Mouse (Mus musculus) layer of hippocampus, postnatal 14 days (tissue): ENCODE data around the gene Ubxn6. TPM values are rescaled to one million over a fixed set of nuclear protein-coding genes. Genes with fewer than 3 reads are reported as not detected.
"Not testable (repeated sequence)": the region's sequence is repeated elsewhere in the genome, so short reads cannot be mapped to it uniquely, and the experiment has no call there.

ENCODE experiments used
- DNase-seq, 2 experiments: peaks; one replicate each; pipeline ENCODE4 v3.0.0; 2021 to 2022; ENCODE audit warnings: low spot score in 2 of 2, mixed read lengths in 1 of 2
- long read RNA-seq, 2 experiments: library from polyadenylated mRNA; stranded (forward); transcript quantifications; one replicate each; pipeline ENCODE4 v2.0.0; 2021
- total RNA-seq, 2 experiments: library from RNA; stranded (reverse); gene quantifications; 2 replicates each; pipeline ENCODE4 v1.2.3; 2021

The Ubxn6 gene
- 10 to 100 TPM; 64.4 to 72.8 TPM for total RNA-seq
- long read RNA-seq, experiment 1, transcript Ubxn6-201 (11 exons, 2,949 nt), result major isoform, 81 of 92 reads
- long read RNA-seq, experiment 1, partial matches to known transcripts, result 1 of 92 reads
- long read RNA-seq, experiment 1, other reads (novel, unspliced or antisense), result 10 of 92 reads
- long read RNA-seq, experiment 2, transcript Ubxn6-201 (11 exons, 2,949 nt), result major isoform, 95 of 109 reads
- long read RNA-seq, experiment 2, partial matches to known transcripts, result 5 of 109 reads
- long read RNA-seq, experiment 2, other reads (novel, unspliced or antisense), result 9 of 109 reads

GRCm38 (mm10) chr17:56074827-56075208, at the start of gene Ubxn6:
Gene Ubxn6 (minus strand): TSS chr17:56075028.
- peak; percentile 96 to 97 for DNase-seq

DNA sequence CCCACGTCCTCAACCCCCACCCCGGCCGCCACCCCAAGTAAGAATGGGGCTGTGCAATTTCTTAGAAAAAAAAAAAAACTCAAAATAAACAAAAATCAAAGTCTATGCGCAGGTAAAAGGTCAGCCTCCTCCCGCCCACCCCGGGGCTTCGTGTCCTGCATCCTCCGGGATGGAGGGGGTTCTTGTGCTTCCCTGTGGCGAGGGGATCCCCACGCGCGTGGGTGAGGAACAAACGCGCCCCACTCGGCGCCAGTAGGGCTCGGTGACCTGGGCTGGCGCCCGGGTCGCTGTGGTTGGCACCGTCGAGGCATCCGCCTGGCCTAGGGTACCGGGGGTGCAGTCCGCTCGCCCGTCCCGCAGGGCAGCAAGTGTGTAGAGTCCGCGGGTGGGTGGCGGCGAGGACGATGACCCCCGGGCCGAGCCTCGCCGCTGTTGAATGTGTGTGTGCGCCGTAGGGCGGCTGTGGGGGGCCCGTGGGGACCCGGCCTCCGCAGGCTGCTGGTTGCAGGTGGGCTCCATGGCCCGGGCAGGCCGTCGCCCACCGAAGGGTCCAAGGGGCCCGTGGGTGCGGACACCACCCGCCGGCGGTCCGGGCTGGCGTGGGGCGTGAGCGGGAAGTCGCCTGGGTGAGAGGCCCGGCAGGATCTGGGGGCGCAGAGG, 49.0 kb upstream of the Ubxn6 start:
- no peak for DNase-seq

- no peak for DNase-seq
Measured at GRCm38 (mm10) chr17:56123161-56123560, 48.3 kb upstream of the Ubxn6 start.

DNA sequence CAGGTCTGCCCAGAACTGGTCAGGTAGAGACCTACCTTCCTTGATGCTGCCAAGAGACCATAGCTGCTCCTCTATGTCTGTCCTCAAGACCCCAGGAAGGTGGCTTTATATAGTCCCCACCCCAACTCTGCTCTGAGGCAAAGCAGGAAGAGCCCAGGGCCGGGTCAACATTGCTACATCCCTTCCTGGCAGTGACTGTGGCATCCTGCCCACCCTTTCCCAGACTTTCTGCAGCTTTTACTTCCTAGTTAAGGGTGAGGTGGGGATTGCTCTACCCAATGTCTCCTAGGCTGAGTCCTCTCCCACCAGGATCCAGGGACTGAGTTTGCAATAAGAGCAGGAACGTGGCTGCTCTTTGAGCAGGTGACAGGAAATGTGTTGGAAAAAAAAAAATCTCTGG, 47.0 kb upstream of the Ubxn6 start, which contains the start of gene Lrg1:
Gene Lrg1 (minus strand): TSS at position 176 of the 400 bp plus-strand sequence.
- DNase-seq, result no peak

- DNase-seq, result no peak
Measured at GRCm38 (mm10) chr17:56119981-56120880, 45.4 kb upstream of the Ubxn6 start.

- DNase-seq, result no peak
Measured at GRCm38 (mm10) chr17:56119431-56119830, 44.6 kb upstream of the Ubxn6 start.

DNA sequence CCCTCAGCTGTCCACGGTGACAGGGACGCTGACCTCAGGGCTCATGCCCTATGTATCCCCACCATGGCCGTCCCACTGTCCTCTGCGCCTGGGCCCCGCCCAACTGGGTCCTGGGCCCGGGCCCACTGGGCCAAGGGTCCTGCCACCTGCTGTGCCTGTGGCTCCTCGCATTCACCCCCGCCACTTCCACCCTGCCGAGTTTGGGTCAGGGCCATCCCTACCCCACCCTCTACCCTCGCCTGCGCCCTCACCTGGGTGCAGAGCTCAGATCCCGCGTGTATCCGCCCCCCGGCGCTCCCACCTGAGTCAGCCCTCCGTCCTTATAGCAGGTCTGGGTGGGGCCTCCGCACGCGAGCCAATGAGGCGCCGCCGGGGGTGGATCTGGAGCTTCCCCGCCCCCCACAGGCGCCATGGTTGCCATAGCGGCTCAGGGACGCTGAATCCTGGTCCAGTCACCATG, 42.5 kb upstream of the Ubxn6 start, which contains the start of gene Plin5:
Gene Plin5 (minus strand): TSS at position 346 of the 460 bp plus-strand sequence.
- peak in 1 of 2 experiments; percentile 42 for DNase-seq

GRCm38 (mm10) chr17:56116193-56116592, 41.4 kb upstream of the Ubxn6 start:
- DNase-seq, result no peak

GRCm38 (mm10) chr17:56112743-56113142, 37.9 kb upstream of the Ubxn6 start:
- no peak for DNase-seq

GRCm38 (mm10) chr17:56111864-56112263, 37.0 kb upstream of the Ubxn6 start:
- DNase-seq, result peak in 1 of 2 experiments; percentile 74

- DNase-seq, result no peak
Measured at GRCm38 (mm10) chr17:56111021-56111420, 36.2 kb upstream of the Ubxn6 start.

DNA sequence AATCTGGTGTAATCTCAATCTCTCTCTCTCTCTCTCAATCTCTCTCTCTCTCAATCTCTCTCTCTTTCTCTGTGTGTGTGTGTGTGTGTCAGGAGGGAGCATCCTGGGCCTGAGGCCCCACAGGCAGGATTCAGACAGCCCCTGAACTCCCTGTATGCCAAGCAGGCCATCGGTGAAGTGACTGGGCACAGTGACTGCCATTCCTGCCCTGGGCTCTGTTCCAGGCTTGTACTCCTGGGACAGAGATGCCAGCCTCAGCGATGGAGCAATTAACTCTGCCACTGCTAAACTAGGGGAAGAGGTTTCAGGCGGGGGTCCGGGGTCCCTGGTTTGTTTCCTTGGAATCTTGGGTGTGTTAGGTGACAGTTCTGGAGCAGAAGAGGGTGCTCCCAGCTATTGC, 35.7 kb upstream of the Ubxn6 start:
- DNase-seq, result peak in 1 of 2 experiments; percentile 60

GRCm38 (mm10) chr17:56109219-56110051, 34.6 kb upstream of the Ubxn6 start, which contains the start of gene Plin4:
Gene Plin4 (minus strand): TSS chr17:56109803.
- DNase-seq, result no peak

GRCm38 (mm10) chr17:56108334-56109044, 33.7 kb upstream of the Ubxn6 start:
- peak in 1 of 2 experiments; percentile 79 for DNase-seq

DNA sequence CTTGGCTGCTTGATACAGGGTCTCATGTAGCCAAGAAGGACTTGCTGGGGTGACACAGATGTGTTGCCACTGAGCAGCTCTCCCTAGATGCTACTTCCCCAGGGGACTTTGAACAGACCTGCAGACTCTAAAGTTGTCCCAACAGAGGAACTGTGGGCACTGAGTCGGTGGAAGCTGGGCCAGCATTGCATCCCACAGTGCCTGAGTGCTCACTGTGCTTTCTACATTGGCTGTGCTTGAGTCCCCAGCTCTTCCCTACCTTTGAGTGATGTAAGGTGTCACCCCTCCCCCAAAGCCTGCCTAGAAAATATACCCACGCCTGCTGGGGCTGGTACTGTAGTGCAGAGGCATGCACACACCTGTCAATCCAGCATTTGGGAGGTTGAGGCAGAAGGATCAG, 32.9 kb upstream of the Ubxn6 start:
- DNase-seq, result no peak

- no peak for DNase-seq
Measured at GRCm38 (mm10) chr17:56106981-56107380, 32.2 kb upstream of the Ubxn6 start.

GRCm38 (mm10) chr17:56106436-56106835, 31.6 kb upstream of the Ubxn6 start:
- not testable (repeated sequence) for DNase-seq

DNA sequence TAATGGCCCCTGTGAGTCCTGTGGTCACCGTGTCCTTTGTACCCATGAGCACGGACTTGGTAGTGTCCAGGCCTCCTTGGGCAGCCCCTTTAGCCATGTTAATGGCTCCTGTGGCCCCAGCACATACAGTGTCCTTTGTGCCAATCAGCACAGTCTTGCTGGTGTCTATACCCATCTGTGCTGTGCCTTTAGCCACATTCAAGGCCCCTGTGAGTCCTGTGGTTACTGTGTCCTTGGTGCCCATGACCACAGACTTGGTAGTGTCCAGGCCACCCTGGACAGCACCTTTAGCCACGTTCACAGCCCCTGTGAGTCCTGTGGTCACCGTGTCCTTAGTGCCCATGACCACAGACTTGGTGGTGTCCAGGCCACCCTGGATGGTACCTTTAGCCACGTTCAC, 30.0 kb upstream of the Ubxn6 start:
- DNase-seq, result not testable (repeated sequence)

GRCm38 (mm10) chr17:56103465-56104285, 28.8 kb upstream of the Ubxn6 start:
- DNase-seq, result no peak
